Mouse (Mus musculus) hindbrain, embryonic 16.5 days (tissue): ENCODE measurements around the gene Ldlrad1. TPM values are rescaled to one million over a fixed set of nuclear protein-coding genes. Genes with fewer than 3 reads are reported as not detected.

Source experiments
- ATAC-seq: fragments of 200-750 bp; cut with Nextera tagmentation; 2 replicates; pipeline ENCODE4 v1.8.0; 2017; ENCODE audit warnings: moderate TSS enrichment, moderate library complexity
- H3K27ac ChIP-seq: fragments of 300-500 bp; sonication (generic); 2 replicates; pipeline ENCODE4 v1.5.1; 2014; ENCODE audit warnings: low read depth, mild to moderate bottlenecking, control low read depth, low read length, moderate library complexity
- H3K27me3 ChIP-seq: fragments of 300-500 bp; sonication (generic); replicated peaks from 2 replicates; pipeline ENCODE4 v1.6.1; 2014; ENCODE audit warnings: low read length; ENCODE audit not compliant: control insufficient read depth, insufficient read depth
- H3K36me3 ChIP-seq: fragments of 300-500 bp; sonication (generic); 2 replicates; pipeline ENCODE4 v1.6.1; 2014; ENCODE audit warnings: mild to moderate bottlenecking, low read length, moderate library complexity, mixed read lengths; ENCODE audit not compliant: control insufficient read depth, insufficient read depth
- H3K4me1 ChIP-seq: fragments of 300-500 bp; sonication (generic); 2 replicates; pipeline ENCODE4 v1.6.1; 2014; ENCODE audit warnings: low read depth, low read length; ENCODE audit not compliant: control insufficient read depth, insufficient read depth
- H3K4me2 ChIP-seq: fragments of 300-500 bp; sonication (generic); 2 replicates; pipeline ENCODE4 v1.6.1; 2014; ENCODE audit warnings: mild to moderate bottlenecking, low read length, control low read depth, moderate library complexity
- H3K4me3 ChIP-seq: fragments of 300-500 bp; sonication (generic); 2 replicates; pipeline ENCODE4 v1.5.1; 2014; ENCODE audit warnings: mild to moderate bottlenecking, low read length, control low read depth, moderate library complexity
- H3K9ac ChIP-seq: fragments of 300-500 bp; sonication (generic); 2 replicates; pipeline ENCODE4 v1.6.1; 2014; ENCODE audit warnings: low read depth, mild to moderate bottlenecking, control low read depth, low read length, moderate library complexity
- H3K9me3 ChIP-seq: fragments of 300-500 bp; sonication (generic); 2 replicates; pipeline ENCODE4 v1.6.1; 2014; ENCODE audit warnings: mild to moderate bottlenecking, low read length, moderate library complexity; ENCODE audit not compliant: control insufficient read depth
- WGBS: fragments of 180-500 bp; shearing (Covaris S2); extraction: QIAGEN DNeasy Blood & Tissue Kit; methylation state at CpG from one replicate; pipeline ENCODE4 v1.1.7; 2014; 5-methylcytosine and 5-hydroxymethylcytosine counted together
- polyA plus RNA-seq: library from polyadenylated mRNA; unstranded; fragments of >200 nt; fragmentation: Nextera tagmentation; extraction: Ambion mirVana; gene quantifications from 2 replicates; pipeline ENCODE4 v1.2.1, GENCODE M21; 2015

Gene Ldlrad1
- not detected in 2 replicates for polyA plus RNA-seq

DNA sequence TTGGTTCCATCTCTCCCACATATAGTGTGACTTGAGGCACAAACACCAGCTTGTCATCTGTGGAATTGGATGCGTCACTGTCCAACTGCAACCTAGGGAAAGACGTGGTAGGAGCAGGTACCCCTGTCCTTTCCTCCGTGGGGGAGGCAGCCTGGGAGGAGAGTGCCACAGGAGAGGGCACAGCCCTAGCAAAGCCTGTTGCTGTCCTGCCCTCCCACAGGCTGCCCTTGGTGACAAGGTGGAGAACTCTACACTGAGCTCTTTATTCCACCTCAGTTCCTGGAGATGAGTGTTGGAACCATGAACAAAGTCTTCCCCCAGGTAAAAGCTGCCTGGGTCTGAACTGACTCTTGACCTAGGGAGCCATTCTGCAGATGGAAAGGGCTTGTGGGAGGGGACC, at the start of gene Ldlrad1:
Ldlrad1 (plus strand) TSS at position 301 of the 400 bp plus-strand sequence.
- Histone ChIP-seq H3K4me3 (no peak within 1 kb of the TSS), H3K27me3 (no peaks in the 10 kb centered on the region), H3K27ac (no peak within 1 kb of the TSS), H3K36me3 (peaks cover 7% of the 10 kb centered on the region), H3K4me2 (no peak within 1 kb of the TSS), H3K4me1 (no peaks in the 10 kb centered on the region), H3K9ac (no peak within 1 kb of the TSS), H3K9me3 (no peaks in the 10 kb centered on the region)
- WGBS = 94% methylated on average over 3 of the region's 3 CpGs
- ATAC-seq = no peak

GRCm38 (mm10) chr4:107160181-107160580, 48.8 kb upstream of the Ldlrad1 start:
- WGBS = 89% methylated on average over 8 of the region's 8 CpGs
- ATAC-seq = no peak

GRCm38 (mm10) chr4:107163341-107163740, 45.6 kb upstream of the Ldlrad1 start:
- 91% methylated on average over 10 of the region's 10 CpGs for WGBS
- ATAC-seq = no peak

More at GRCm38 (mm10) chr4:107160181-107160580, 48.8 kb upstream of the Ldlrad1 start:
- H3K4me3 ChIP-seq = no peak overlapping the region
- no peak overlapping the region for H3K27ac ChIP-seq
- H3K9ac ChIP-seq = no peak overlapping the region
- no peaks in the 10 kb centered on the region for H3K27me3 ChIP-seq
- no peaks in the 10 kb centered on the region for H3K4me1 ChIP-seq
- H3K9me3 ChIP-seq = no peaks in the 10 kb centered on the region
- no peak overlapping the region for H3K4me2 ChIP-seq
- H3K36me3 ChIP-seq = 0 out of 2 replicates have a peak, but pooled peaks cover 2% of the 10 kb centered on the region

DNA sequence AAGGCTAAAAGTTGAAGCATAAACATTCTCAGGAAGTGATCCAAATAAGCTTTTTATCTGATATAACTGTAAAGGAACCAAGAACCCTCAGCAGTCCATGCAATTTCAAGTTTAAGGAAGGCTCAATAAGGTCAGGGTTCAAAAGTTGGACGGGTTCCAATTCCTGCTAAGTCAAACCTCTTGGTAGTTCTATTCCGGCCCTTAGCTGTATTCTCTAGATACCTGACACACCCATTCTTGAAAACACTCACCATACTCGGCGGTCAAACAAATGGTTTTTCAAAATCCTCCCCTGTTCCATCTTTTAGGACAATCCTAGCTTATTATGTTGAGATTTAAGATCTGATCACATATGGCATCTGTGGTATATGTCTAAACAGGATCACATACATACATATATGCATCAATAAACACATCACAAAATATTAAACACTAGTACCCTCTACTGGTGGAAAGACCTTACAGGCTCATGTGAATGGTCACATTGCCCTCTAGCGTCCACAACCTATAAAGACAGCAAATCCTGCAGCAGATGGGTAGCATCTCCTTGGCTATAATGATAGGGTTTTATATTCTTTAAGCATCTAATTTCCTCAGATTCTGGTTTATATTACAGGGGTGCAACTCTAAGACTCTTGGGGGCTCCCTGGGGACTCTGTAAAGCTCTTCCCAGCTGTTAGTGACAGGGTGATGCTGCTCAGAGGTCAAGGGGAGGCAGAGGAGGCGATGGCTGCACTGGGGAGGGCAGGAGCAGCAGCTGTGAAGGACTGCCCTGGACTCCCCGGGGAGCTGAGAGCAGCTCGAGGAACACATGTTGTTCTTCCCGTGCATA, 45.0 kb upstream of the Ldlrad1 start:
- WGBS = 36% methylated on average over 9 of the region's 9 CpGs
- no peaks in the 10 kb centered on the region for H3K9me3 ChIP-seq
- no peak overlapping the region for H3K4me3 ChIP-seq
- H3K4me1 ChIP-seq = no peaks in the 10 kb centered on the region
- no peaks in the 10 kb centered on the region for H3K27me3 ChIP-seq
- H3K36me3 ChIP-seq = 0 out of 2 replicates have a peak, but pooled peaks cover 2% of the 10 kb centered on the region
- no peak overlapping the region for H3K9ac ChIP-seq
- H3K4me2 ChIP-seq = no peak overlapping the region
- peak; percentile 74 for ATAC-seq
- no peak overlapping the region for H3K27ac ChIP-seq

More at GRCm38 (mm10) chr4:107163341-107163740, 45.6 kb upstream of the Ldlrad1 start:
- Histone ChIP-seq H3K4me3 (no peak overlapping the region), H3K9ac (no peak overlapping the region), H3K4me2 (no peak overlapping the region), H3K36me3 (0 out of 2 replicates have a peak, but pooled peaks cover 2% of the 10 kb centered on the region), H3K27ac (no peak overlapping the region), H3K9me3 (no peaks in the 10 kb centered on the region), H3K4me1 (no peaks in the 10 kb centered on the region), H3K27me3 (no peaks in the 10 kb centered on the region)

- Histone ChIP-seq H3K9me3 (no peaks in the 10 kb centered on the region), H3K4me1 (no peaks in the 10 kb centered on the region), H3K27me3 (no peaks in the 10 kb centered on the region), H3K9ac (no peak overlapping the region), H3K27ac (no peak overlapping the region), H3K4me2 (no peak overlapping the region), H3K36me3 (no peaks in the 10 kb centered on the region; the same call in 1 of the 2 replicates), H3K4me3 (no peak overlapping the region)
- ATAC-seq = no peak
- 86% methylated on average over 5 of the region's 5 CpGs for WGBS
These were observed 42.3 kb upstream of the Ldlrad1 start for GRCm38 (mm10) chr4:107166700-107167099.

GRCm38 (mm10) chr4:107167798-107168197, 41.2 kb upstream of the Ldlrad1 start:
- Histone ChIP-seq H3K9ac (no peak overlapping the region), H3K4me3 (no peak overlapping the region), H3K27ac (no peak overlapping the region), H3K27me3 (no peaks in the 10 kb centered on the region), H3K4me1 (no peaks in the 10 kb centered on the region), H3K9me3 (no peaks in the 10 kb centered on the region), H3K4me2 (no peak overlapping the region), H3K36me3 (no peaks in the 10 kb centered on the region; the same call in 1 of the 2 replicates)
- ATAC-seq = no peak
- 89% methylated on average over 5 of the region's 5 CpGs for WGBS

DNA sequence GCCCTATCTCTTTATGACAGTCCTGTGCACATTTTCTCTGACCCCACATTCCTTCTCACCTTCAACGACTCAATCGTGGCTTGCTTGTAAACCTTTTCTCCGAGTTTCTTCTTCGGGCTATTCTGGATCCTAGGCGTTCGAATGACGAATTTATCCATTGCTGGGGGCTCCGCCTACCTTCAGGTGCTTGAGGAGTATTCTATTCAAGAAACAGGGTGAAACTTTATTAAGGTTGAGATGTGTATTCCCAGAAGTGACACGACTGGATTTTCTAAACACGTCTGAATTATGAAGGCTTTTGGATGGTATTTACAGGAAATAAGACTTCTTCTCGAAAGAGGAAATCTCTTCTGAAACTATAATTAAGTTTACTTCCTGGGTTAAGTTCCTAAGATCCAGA, 31.5 kb upstream of the Ldlrad1 start:
- WGBS = 49% methylated on average over 11 of the region's 11 CpGs
- Histone ChIP-seq H3K9ac (peak overlapping the region; percentile 93), H3K9me3 (no peaks in the 10 kb centered on the region), H3K27me3 (no peaks in the 10 kb centered on the region), H3K4me2 (peak overlapping the region; percentile 69), H3K4me3 (peak overlapping the region; percentile 96), H3K27ac (peak overlapping the region; percentile 99), H3K4me1 (peaks cover 34% of the 10 kb centered on the region), H3K36me3 (no peaks in the 10 kb centered on the region)
- no peak for ATAC-seq

DNA sequence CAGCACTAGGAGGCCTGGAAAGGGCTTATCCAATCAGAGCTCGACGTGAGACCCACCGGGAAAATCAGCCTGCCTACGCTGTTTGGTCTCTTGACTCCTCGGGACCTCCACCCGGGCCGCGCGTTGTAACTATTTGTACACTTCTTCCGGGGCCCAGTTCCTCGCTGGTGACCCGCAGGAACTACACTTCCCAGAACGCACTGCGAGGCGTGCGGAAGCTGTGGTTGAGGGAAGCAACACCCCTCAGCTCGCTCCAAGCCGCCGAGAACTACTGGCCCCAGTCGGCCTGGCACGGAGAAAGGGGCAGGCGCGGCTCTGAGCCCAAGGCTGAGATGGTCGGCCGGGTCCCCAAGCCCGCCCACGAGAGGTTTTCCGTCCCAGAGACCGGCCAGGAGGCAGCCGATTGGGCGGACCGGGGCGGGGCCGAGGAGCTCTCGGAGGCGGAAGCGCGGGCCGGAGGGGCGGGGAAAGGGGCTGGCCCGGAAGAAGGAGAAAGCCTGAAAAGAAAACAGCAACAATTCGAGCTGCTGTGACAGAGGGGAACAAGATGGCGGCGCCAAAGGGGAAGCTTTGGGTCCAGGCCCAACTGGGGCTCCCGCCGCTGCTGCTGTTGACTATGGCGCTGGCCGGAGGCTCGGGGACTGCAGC, 30.7 kb upstream of the Ldlrad1 start, which contains the start of gene Tmem59:
Tmem59 (plus strand) TSS at position 218 of the 648 bp plus-strand sequence.
- Histone ChIP-seq H3K27ac (peak within 1 kb of the TSS; percentile 99), H3K36me3 (no peaks in the 10 kb centered on the region), H3K4me1 (peaks cover 38% of the 10 kb centered on the region), H3K9ac (peak within 1 kb of the TSS; percentile 93), H3K27me3 (no peaks in the 10 kb centered on the region), H3K4me2 (peak within 1 kb of the TSS; percentile 69), H3K4me3 (peak within 1 kb of the TSS; percentile 96), H3K9me3 (no peaks in the 10 kb centered on the region)
- WGBS = under 1% methylated on average over 45 of the region's 49 CpGs
- ATAC-seq = peak; percentile 98
